Mouse (Mus musculus) spleen, postnatal 36 days (tissue): Measurements from ENCODE around the gene Gm3317.
"Not testable (repeated sequence)": the region's sequence is repeated elsewhere in the genome, so short reads cannot be mapped to it uniquely, and the experiment has no call there.

Experiments used
- DNase-seq, 2 experiments: peaks; one replicate each; pipeline ENCODE4 v3.0.0; 2022; ENCODE audit warnings: low spot score in 2 of 2, mixed read lengths in 1 of 2

Gm3317 gene

DNA sequence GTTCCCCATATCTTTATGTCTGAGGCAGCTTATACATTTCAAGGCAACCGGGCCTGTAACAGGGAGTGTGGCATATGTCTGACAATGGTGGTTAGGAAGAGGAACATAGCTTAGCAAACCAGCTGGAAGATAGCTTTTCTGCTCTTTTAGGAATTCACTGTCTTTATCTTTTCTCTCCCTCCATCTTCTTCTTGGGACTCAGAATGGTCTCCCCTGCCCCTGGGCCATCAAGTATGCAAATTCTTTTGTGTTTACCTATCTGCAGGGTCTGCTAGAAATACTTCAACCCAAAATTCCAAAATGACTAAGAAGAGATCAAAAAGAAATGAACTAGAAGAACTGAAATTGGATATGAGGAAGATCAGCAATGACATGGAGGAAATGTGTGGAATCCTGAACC lies at the start of gene Gm3317:
Gene Gm3317, plus strand, starts transcription at position 301 of the 400 bp plus-strand sequence.
- not testable (repeated sequence) for DNase-seq

DNA sequence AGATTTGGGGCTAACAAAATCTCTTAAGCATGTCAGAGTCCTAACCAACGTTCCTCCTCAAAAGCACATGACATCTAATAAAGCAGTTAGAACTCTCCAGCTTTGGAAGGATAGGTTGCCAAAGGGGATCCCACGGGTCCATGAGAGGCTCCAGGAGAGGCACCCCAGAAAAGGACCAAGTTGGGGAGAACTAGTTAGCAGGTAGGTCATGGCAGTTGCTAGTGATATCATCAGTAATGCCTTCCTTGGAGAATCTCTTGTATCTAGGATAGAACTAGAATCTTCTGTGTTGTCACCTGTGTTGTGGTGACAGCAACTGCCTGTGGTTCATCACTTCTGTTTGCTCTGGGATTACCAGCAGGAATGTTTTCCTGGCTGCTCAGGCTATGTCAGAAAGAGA lies 33.1 kb upstream of the Gm3317 start, which contains the start of gene Gm8279:
Gene Gm8279, plus strand, starts transcription at position 301 of the 400 bp plus-strand sequence.
- DNase-seq = not testable (repeated sequence)

DNA sequence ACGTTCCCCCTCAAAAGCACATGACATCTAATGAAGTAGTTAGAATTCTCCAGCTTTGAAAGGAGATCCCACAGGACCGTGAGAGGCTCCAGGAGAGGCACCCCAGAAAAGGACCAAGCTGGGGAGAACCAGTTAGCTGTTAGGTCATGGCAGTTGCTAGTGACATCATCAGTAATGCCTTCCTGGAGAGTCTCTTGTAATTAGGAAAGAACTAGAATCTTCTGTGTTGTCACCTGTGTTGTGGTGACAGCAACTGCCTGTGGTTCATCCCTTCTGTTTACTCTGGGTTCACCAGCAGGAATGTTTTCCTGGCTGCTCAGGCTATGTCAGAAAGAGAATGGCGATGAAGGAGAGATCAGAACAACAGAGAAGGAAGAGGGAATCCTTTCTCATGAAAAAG lies 21.2 kb downstream of the Gm3317 start, which contains the start of gene Gm8271:
Gene Gm8271, plus strand, starts transcription at position 301 of the 400 bp plus-strand sequence.
- DNase-seq = not testable (repeated sequence)
